Mouse (Mus musculus): ENCODE measurements around the gene Acsm5. TPM values are rescaled to one million over a fixed set of nuclear protein-coding genes. Genes with fewer than 3 reads are reported as not detected.

Acsm5 gene
- total RNA-seq (2015): not detected in 2 replicates
- total RNA-seq (2017): not detected in 2 replicates

DNA sequence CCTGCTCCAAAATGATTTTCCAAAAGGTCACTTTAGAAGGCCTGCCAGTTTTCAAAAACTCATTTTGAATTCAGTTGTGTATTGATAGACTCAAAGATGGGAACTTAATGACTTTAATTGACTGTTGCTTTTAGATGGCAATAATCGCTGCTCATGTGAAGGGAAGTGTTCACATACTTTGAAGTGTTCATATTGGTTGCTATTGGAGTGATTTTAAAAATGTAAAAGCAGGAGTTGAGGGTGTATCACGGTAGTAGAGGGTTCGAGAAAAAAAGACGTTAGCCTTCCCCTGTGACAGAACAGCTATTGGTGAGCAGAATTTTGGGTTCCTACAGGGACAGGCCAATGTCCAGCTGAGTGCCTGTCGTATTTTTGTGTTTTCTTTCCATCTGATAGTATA, at the start of gene Acsm5:
Gene Acsm5 (plus strand): TSS at position 301 of the 400 bp plus-strand sequence.
- no peak for ATAC-seq (ENCODE audit: poor library complexity, severe bottlenecking)

DNA sequence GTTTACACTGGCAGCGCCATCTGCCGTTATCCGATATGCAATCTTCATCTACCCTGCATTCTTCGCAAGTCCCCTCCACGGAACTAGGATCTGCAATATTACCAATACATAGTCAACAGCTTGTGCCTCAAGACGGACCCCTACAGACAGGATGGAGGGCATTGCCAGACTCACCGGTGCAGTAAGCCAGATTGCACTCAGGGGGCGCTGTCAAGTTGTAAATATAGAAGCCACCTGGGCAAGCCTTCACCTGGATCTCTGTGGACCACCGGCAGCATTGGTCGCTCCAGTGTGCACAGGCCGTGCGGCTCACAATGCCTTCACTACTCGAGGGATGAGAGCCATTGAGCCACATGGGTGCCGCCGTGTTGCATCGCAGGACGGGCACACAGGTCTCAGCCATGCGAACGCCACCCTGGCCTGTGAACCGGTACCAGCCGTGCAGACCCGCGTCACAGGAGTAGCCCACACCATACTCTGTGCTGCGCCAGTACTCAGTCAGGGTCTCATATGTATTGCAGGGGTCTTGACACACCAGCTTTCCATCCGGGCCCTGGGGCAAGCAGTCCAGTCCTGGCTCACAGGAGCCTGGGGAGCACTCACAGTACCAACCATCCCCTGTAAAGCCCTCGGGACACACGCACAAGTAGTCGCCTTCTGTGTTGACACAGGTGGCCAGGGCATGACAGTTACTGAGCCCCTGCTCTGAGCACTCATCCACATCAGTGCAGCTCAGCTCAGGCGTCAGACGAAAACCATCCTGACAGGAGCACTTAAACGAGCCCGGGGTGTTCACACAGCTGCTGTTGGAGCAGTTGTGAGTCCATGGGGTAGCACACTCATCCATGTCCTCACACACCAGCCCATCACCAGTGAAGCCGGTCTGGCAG, 42.5 kb upstream of the Acsm5 start:
- ATAC-seq (ENCODE audit: poor library complexity, severe bottlenecking): peak; percentile 33; the same call in 1 of the 2 replicates

DNA sequence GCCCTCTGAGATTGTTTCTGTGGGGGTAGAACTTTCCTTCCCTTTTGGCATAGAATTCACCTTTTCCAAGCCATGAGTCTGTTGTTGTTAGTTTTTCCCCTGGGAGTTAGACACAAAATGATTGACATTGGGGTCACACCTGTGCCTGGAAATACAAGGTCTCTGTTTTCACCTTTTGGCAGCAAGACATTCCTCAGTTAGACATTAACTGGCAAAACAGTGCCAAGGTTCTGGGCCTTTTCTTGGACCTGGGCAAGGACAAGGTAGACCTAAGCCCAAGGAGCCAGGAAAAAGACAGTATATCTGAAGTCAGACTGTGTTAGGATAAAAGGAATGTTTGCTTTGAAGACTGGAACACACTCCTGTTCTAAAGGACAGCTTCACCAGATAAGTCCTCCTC, 40.0 kb upstream of the Acsm5 start, which contains the start of gene Umod:
Gene Umod (minus strand): TSS at position 27 of the 400 bp plus-strand sequence.
- ATAC-seq (ENCODE audit: poor library complexity, severe bottlenecking): no peak

DNA sequence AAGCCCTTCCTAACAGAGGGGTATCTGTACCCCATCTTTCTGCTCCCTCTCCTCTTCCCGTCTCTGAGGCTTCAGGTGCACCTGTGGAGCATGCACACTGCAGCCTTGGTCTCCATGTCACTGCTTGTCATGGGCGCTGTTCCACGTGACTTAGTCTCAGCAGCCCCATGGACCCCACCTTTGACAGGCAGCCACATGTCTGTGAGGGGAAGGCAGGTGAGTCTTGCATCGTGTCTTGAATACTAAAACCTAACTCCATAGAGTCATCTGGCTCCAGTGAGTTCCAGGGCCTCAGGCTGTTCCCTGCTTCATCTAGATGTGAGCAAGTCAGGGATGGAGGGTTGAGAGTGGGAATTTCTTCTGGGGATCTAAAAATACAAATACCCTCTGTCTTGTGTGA, 35.1 kb upstream of the Acsm5 start:
- ATAC-seq (ENCODE audit: poor library complexity, severe bottlenecking): no peak

DNA sequence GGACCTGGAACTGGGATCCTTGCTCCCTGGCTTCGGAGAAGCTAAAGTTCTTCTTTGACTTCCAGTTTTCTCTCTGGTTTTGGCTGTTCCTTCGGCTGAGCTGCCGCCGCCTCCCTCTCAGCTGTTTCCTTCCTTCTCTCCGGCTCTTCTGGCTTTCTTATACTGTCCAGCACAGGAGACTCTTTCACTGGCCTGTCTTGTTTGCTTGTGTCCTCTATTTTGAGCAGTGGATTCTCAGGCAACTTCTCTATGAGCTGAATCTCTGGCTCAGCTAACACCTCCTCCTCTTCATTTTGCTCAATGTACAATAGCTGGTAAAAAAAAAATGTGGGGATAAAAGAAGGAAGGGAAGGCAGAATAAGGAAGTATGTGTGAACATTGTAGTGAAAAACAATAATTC, 32.6 kb upstream of the Acsm5 start:
- ATAC-seq (ENCODE audit: poor library complexity, severe bottlenecking): no peak

DNA sequence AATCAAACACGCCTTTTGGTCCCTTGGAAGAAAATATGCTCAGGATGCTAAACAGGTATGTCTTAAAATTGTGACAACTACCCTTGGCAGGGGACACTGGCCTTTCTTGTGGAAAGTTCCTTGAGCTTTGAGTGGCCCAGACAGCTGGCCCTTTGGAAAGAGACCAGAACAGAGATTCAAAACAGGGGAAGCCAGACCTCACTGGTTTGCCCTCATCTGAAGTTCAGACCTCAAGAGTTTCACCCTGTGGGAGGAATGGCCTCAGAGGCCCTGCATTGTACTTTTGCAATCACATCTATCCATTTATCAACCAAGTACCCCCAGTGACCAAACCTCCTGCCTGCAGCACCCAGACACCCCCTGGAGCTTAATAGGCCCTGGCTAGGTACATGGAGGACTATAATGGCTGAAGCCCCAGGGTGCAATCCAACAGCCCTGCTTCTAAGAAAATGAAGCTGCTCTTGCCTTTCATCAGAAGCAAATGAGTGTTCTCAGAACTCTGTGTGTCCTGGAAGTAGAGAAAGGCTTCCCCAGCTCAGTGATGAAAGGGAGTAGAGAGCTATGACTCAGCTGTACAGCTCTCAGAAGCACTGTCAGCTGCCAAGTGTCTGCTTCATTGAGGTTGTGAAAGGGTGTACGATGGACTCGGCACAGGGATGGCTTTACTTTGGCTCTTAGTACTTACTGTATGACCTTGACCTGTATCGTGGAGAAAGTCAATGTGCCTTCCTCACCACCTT, 29.1 kb upstream of the Acsm5 start:
- ATAC-seq (ENCODE audit: poor library complexity, severe bottlenecking): no peak

DNA sequence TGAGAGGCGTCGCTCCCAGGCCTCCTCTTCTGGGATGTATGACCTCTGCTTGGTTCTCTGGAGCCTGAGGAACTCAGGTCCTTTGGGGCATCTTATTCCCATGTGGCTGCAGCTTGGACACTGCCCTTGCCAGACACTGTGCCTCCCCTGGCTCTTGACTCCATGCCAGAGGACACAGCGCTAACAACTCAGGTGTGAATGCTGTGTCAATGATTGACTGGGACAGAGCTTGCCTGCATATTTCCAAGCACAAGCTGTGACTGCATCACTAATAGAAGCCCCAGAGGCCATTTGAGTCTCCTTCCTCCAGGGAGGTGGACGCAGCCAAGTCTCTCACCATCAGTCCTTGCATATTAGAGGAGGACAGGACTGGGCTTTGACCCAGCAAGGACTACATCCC, 8.1 kb upstream of the Acsm5 start:
- ATAC-seq (ENCODE audit: poor library complexity, severe bottlenecking): no peak

DNA sequence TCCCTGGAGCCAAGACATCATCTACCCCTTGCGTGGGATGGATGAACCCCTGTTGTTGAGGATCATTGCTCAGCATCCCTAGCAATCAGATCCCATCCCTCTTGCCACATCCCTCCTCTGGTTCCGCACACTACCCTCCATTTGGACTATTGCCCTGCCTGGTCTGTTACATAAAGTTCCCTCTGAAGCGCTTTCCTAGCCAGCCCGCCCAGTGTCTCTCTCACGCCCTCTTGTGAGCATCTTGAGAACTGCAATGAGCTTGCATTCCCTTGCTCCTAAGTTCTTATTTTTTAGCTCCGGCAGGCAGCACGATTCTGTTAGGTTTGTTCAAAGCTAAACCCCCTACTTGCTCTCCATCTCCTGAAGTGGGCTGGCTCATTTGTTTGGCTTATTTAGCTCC, 6.2 kb upstream of the Acsm5 start:
- no peak for ATAC-seq (ENCODE audit: poor library complexity, severe bottlenecking)

DNA sequence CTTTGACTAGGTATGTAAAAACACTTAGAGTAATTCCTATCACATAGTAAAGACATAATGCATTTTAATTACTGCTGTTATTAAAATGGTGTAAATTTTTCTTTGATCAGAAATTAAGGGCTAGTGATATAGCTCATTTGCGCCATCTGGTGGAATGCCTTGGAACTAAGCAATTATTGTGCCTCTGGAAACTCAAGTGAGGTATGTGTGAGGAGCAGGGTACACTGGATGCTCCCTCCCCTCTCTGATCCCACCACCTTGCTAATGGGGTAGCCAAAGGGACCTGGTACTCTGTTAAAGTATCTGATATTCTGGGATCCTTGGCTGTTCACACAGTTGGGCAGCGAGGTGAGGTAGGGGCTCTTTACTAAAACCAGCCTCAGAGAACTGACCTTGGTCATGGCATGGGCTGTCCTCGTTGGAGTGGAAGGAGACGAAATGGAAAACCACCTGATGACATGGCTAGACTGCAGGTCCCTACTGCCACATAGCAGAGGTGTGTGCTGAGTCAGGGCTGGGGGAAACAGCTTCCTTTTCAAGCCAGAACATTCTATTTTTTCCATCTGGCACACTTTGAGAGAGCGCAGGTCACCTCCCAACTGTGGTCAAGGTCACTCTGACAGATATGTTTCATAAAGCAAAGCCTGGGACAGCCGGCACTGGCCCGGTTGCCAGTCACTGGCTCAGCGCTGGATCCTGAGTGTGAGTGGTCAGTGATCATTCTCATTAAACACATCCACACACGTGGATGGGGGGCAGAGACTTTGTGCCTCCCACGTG, 3.6 kb upstream of the Acsm5 start:
- ATAC-seq (ENCODE audit: poor library complexity, severe bottlenecking): peak; percentile 30; the same call in 1 of the 2 replicates

DNA sequence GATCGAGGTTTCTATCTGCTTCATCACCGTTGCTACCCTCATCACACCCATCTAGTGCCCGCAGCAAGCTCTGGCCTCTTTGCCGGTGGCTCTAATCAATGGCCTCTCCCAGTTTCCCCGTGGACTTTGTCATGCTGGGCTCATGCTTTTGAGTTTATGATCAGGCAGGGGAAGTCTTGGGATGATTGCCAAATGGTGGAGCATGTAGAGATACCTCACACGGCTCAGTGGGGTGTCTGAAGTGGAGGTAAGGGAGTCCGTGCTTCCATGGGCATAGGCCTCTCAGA, 3.0 kb upstream of the Acsm5 start:
- no peak for ATAC-seq (ENCODE audit: poor library complexity, severe bottlenecking)

DNA sequence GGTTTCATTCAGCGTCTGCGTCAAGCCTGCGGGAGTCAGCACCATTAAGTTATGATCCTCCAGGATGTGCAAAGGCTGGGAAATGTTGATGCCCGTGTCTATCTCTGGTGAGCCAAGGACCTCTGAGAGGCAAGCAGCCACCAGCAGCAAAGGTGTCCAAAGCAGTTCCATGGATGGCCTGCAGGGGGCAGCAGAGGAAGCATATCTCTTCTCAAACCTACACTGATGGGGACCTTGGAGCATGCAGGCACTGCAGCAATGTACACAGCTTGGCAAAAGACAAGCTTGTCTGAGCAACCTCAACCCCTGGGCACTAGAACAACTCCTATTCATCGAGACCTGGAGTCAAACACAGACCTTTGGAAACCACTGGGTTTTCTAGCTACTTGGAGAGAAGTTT, 391 bp downstream of the Acsm5 start:
- ATAC-seq (ENCODE audit: poor library complexity, severe bottlenecking): 0 out of 2 replicates have a peak, but pooled peaks have one; percentile 36

DNA sequence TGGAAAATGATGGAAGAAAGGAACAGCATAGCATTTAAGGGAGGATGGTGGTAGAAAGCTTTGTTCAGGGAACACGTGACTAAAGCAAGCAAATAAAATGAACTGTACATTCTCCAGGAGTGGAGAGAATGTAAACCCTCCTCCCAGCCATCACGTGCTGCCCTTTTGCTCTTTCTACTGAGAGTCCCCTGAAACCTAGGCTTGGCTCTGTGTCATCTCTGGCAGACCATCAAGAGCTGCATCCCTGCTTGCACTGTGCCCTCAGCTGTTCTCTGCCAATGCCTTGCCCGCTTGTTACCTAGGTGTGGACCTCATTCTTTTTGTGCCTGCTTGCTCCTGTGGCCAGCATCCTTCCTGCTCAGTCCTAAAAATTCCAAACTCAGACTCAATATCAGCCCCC, 2.6 kb downstream of the Acsm5 start:
- no peak for ATAC-seq (ENCODE audit: poor library complexity, severe bottlenecking)

DNA sequence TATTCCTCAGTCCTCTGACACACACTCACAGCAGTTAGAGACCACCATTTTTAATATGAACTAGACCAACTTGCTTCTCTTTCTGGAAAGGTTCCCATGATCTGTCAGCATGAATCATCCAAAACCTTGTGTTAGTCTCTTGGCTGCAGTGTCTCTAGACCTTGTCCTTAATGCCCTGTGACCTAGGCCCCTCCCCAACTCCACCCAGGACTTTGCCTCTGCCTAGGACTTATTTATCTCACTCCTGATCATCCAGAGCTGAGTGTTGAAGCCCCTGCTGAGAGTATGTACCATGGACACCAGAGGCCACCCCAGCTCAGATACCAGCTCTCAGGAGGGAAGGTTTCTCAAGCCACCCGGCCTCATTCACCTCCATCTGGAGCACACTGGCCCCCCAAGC, 3.1 kb downstream of the Acsm5 start:
- no peak for ATAC-seq (ENCODE audit: poor library complexity, severe bottlenecking)

DNA sequence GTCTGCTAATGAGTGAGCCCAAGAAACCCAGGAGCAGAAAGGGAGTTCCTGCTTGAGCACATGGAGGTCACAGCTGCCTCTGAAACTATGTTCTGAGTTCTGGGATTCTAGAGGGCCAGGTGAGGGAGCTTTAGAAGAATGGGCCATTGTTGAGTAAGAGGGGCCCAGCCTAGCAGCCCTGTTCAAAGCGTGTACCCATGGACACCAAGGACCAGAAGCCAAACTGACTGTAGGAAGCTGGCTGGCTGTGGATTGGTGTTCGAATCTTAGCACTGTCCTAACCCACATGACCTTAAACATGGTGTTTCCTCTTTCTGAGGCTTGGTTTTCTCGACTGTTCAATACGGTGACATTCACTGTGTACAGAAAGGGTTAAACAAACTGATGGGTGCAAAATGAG, 4.1 kb downstream of the Acsm5 start, which contains the start of gene Pdilt:
Gene Pdilt (minus strand): TSS at position 101 of the 400 bp plus-strand sequence.
- no peak for ATAC-seq (ENCODE audit: poor library complexity, severe bottlenecking)

DNA sequence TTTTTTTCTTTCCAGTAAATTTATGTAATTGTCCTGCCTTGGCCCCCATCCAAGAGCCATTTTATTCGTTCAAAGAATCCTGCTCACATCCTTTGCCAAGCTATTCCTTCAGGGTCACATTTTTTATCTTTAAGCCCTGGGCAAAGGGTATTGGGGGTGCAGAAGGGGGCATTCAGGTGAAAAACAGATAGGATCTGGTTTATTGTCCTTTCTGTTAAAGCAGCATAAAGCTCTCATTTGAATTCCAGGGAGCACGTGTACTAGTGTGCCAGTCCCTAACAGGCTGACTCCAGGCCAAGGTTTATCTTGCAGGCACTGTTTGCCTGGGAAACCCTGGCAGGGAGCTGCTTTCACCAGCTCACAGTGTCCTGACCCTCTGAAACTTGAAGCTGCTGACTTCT, 6.6 kb downstream of the Acsm5 start:
- ATAC-seq (ENCODE audit: poor library complexity, severe bottlenecking): no peak

DNA sequence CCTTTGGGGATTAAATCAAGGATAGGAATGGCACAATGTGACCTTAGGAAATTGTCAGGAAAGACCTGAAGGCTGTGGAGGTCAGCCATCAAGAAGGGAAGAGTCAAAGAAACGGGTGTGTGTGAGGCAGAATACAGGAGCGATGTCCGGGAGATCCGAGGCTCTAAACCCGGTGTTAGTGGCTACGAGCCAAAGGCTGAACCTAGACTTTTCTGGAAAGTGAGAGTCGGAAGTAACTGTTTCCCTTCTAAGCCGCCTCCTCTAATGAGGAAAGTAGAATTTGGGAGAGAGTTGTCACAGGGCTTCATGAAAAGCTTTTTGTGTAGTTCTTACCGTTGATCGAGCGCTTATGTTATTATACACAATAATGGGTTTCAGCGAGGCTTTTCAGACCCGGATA, 7.2 kb downstream of the Acsm5 start:
- ATAC-seq (ENCODE audit: poor library complexity, severe bottlenecking): no peak

DNA sequence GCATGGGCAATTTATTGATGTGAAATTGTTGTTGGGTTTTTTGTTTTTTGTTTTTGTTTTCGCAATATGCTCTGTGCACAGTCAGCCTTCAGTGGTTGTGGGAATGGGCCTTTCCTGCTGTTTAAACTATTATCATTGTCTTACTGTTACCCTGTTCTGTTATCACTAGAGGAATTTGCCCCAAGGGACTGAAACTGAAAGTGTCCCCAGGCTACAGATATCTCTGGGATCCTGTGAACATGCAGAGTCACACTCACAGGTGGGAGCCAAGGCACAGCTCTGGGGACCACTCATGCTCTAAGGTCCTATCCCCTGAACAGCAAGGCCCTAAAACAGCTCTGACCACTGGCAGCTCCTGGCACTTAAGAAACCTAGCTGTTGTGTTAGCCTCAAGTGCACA, 7.9 kb downstream of the Acsm5 start:
- no peak for ATAC-seq (ENCODE audit: poor library complexity, severe bottlenecking)

DNA sequence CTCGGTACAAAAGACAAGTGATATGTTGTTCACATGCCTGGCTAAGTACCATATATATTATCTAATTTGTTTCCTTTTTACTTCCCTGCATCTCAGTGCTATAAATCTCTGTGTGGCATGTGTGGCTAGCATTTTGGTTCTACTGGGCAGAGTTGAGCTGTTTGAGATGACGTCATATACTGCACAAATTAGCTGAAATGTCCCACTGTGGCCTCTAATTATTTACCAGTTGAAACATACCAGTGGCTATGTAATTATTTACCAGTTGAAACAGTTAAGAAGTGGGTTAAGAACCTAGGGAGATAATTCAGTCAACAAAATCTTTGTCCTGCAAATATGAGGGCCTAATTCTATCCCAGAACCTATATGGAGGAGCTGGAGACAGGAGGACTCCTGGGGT, 8.3 kb downstream of the Acsm5 start:
- no peak for ATAC-seq (ENCODE audit: poor library complexity, severe bottlenecking)

DNA sequence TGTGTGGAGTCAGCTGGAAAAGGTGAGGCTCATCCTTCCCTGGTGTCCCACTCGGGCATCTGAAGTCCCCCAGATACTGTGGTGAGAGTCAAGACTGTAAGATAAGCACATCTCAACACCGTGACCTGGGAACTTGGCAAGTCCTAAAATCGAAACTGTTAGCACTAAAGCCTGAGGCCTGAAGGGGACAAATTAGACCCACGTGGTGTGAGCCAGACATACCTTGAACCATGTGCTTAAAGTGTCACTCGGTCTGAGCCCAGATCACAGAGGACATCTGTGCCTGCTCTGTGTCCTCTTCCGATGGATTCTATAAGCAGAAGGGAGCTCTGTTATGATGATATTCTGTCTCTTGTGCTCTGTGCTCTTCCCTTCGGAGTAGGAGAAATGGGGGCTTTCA, 9.4 kb downstream of the Acsm5 start:
- ATAC-seq (ENCODE audit: poor library complexity, severe bottlenecking): no peak

DNA sequence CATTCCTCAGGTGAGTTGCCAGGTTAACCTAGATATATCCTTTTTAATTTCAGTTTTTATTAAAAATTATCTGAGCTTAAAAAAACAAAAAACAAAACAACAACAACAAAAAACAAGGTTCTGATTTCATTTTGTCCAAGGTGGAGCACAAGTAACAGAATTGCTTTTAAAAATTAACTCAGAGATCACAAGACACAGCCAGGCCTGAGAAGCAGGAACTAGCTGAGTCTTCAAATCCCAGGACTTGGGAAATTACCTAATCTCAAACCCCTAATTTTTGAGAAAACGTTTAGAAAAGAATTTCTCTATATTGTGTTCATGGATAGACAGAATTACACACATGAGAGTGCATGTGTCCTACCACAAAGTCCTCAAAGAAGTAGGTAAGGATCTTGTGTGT, 13.7 kb downstream of the Acsm5 start:
- no peak for ATAC-seq (ENCODE audit: poor library complexity, severe bottlenecking)

DNA sequence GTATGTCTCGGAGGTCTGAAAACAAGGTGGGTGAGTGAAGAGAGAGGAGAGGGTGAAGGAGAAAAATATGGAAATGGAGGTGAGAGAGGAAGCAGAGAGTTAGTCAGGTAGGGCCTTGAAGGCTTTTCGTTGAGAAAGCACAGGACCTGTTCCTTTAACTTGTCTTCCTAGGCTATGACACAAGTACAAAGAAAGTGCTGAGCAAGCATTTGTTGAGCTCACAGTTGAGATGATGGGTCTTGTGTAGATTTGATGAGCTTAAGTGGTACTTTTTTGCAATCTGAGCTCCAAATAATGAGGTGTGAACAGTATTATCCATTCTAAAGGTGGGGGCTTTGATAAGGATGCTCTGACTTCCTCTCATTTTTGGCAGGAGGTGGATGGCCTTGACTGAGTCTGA, 15.1 kb downstream of the Acsm5 start:
- ATAC-seq (ENCODE audit: poor library complexity, severe bottlenecking): no peak

Data from megakaryocyte, adult 5-6 weeks (primary cell).